Mouse (Mus musculus): ENCODE measurements around the gene 2210010C04Rik. TPM values are rescaled to one million over a fixed set of nuclear protein-coding genes. Genes with fewer than 3 reads are reported as not detected.
"Not testable (repeated sequence)": the region's sequence is repeated elsewhere in the genome, so short reads cannot be mapped to it uniquely, and the experiment has no call there.

Gene 2210010C04Rik
- polyA plus RNA-seq, 1 experiment from 2014 or later, result not detected

DNA sequence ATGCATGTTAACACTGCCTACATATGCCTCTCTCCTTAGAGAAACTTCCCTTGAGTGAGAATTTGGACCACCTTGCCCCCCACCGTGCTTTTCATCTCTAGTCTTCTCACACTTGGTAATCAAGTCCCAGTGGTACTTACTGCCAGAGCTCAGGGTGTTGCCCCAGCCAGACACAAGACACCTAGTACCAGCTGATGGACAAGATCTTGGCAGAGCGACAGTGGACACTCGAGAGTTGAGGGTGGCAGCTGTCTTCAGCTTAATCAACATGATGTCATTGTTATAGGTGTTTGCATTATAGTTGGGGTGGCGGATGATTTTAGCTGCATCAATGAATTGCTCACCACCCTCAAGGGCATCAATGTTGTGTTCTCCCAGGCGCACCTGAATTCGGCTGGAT is 2.5 kb downstream of the 2210010C04Rik start:
- Histone ChIP-seq H3K9me3 (replicated peaks; ENCODE audit: control insufficient read depth, low read length) (no peaks in the 10 kb centered on the region), H3K4me2 (no peak overlapping the region), H3K27me3 (ENCODE audit: control insufficient read depth, insufficient read depth, low read length) (no peaks in the 10 kb centered on the region), H3K9ac (ENCODE audit: low read depth, low read length) (no peak overlapping the region), H3K4me1 (ENCODE audit: control insufficient read depth, insufficient read depth, low read length) (no peaks in the 10 kb centered on the region), H3K4me3 (ENCODE audit: low read depth, low read length) (no peak overlapping the region), H3K36me3 (ENCODE audit: control insufficient read depth, insufficient read depth, low read length) (no peaks in the 10 kb centered on the region), H3K27ac (ENCODE audit: low read depth, low read length) (no peak overlapping the region)
- no peak for ATAC-seq (replicated peaks; ENCODE audit: insufficient number of reproducible peaks, low FRiP score, low TSS enrichment)
- WGBS (ENCODE audit: insufficient replicate concordance), result 74% methylated on average over 6 of the region's 6 CpGs

DNA sequence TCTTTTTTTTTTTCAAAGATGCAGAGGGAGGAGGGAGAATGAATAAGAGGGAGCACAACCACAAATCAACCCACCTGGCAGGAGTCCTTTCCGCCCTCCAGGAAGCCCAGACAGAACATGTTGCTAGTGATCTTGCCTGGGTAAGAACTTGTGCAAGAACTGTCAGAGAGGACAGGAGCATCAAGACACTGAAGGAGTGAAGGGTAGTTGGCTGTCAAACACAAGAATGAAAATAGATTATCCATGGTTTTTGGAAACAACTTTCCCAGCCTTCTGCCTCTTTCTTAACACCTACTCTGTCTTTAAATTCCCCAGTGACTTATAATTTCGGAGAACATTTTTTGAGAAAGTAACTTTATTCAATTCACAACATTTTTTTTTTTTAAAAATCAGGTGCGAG is 3.1 kb downstream of the 2210010C04Rik start:
- Histone ChIP-seq H3K4me1 (ENCODE audit: control insufficient read depth, insufficient read depth, low read length) (no peaks in the 10 kb centered on the region), H3K27me3 (ENCODE audit: control insufficient read depth, insufficient read depth, low read length) (no peaks in the 10 kb centered on the region), H3K36me3 (ENCODE audit: control insufficient read depth, insufficient read depth, low read length) (no peaks in the 10 kb centered on the region), H3K4me2 (no peak overlapping the region), H3K4me3 (ENCODE audit: low read depth, low read length) (no peak overlapping the region), H3K9me3 (replicated peaks; ENCODE audit: control insufficient read depth, low read length) (no peaks in the 10 kb centered on the region), H3K27ac (ENCODE audit: low read depth, low read length) (no peak overlapping the region), H3K9ac (ENCODE audit: low read depth, low read length) (no peak overlapping the region)
- 74% methylated on average over 3 of the region's 3 CpGs for WGBS (ENCODE audit: insufficient replicate concordance)
- ATAC-seq (replicated peaks; ENCODE audit: insufficient number of reproducible peaks, low FRiP score, low TSS enrichment), result no peak

DNA sequence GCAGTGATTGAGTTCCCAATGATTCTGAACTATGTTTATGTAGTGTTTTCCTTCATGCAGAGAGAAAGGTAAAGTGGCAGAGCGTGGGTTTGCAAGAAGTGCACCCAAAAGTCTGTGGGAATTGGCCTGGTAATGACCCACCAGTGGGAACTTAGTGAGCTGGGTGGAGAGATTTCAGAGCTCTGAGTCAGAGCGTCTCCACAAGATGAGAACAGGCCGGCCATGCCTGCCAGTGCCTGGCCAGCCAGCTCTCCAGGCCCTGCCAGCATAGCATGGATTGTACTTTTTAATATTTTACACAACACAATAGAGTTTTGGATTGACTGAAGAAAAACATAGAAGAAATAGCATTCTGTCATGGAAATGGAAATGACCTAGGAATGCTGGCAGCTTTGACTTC is 4.5 kb downstream of the 2210010C04Rik start:
- H3K36me3 ChIP-seq (ENCODE audit: control insufficient read depth, insufficient read depth, low read length), result no peaks in the 10 kb centered on the region
- ATAC-seq (replicated peaks; ENCODE audit: insufficient number of reproducible peaks, low FRiP score, low TSS enrichment), result no peak
- H3K9me3 ChIP-seq (replicated peaks; ENCODE audit: control insufficient read depth, low read length), result no peaks in the 10 kb centered on the region
- 82% methylated on average over 3 of the region's 3 CpGs for WGBS (ENCODE audit: insufficient replicate concordance)
- H3K4me3 ChIP-seq (ENCODE audit: low read depth, low read length), result no peak overlapping the region
- no peak overlapping the region for H3K27ac ChIP-seq (ENCODE audit: low read depth, low read length)
- no peaks in the 10 kb centered on the region for H3K4me1 ChIP-seq (ENCODE audit: control insufficient read depth, insufficient read depth, low read length)
- H3K4me2 ChIP-seq, result no peak overlapping the region
- no peak overlapping the region for H3K9ac ChIP-seq (ENCODE audit: low read depth, low read length)
- H3K27me3 ChIP-seq (ENCODE audit: control insufficient read depth, insufficient read depth, low read length), result no peaks in the 10 kb centered on the region

DNA sequence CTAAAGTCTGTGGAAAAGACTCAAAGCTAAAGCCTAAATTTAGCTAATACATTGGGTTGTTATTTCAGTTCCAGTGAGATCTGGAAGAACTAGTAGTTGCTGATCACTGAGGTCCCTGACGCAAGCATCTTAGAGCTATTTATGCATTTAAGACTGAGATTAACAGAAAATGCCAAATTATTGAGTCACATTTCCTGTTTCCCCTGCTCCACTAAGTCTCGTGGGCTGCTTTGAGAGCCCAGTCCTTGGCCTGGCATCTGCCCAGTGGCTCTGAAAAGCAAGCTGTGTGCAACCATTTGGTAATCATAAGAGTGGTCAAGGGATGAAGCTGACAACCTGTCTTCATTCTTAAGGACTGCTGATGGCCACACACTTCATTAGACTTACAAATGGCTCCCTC is 8.3 kb downstream of the 2210010C04Rik start:
- H3K4me1 ChIP-seq (ENCODE audit: control insufficient read depth, insufficient read depth, low read length), result no peaks in the 10 kb centered on the region
- H3K4me3 ChIP-seq (ENCODE audit: low read depth, low read length), result no peak overlapping the region
- no peak for ATAC-seq (replicated peaks; ENCODE audit: insufficient number of reproducible peaks, low FRiP score, low TSS enrichment)
- H3K9ac ChIP-seq (ENCODE audit: low read depth, low read length), result no peak overlapping the region
- no peak overlapping the region for H3K27ac ChIP-seq (ENCODE audit: low read depth, low read length)
- 33% methylated on average over 2 of the region's 2 CpGs for WGBS (ENCODE audit: insufficient replicate concordance)
- no peaks in the 10 kb centered on the region for H3K27me3 ChIP-seq (ENCODE audit: control insufficient read depth, insufficient read depth, low read length)
- no peak overlapping the region for H3K4me2 ChIP-seq
- H3K9me3 ChIP-seq (replicated peaks; ENCODE audit: control insufficient read depth, low read length), result no peaks in the 10 kb centered on the region
- no peaks in the 10 kb centered on the region for H3K36me3 ChIP-seq (ENCODE audit: control insufficient read depth, insufficient read depth, low read length)

DNA sequence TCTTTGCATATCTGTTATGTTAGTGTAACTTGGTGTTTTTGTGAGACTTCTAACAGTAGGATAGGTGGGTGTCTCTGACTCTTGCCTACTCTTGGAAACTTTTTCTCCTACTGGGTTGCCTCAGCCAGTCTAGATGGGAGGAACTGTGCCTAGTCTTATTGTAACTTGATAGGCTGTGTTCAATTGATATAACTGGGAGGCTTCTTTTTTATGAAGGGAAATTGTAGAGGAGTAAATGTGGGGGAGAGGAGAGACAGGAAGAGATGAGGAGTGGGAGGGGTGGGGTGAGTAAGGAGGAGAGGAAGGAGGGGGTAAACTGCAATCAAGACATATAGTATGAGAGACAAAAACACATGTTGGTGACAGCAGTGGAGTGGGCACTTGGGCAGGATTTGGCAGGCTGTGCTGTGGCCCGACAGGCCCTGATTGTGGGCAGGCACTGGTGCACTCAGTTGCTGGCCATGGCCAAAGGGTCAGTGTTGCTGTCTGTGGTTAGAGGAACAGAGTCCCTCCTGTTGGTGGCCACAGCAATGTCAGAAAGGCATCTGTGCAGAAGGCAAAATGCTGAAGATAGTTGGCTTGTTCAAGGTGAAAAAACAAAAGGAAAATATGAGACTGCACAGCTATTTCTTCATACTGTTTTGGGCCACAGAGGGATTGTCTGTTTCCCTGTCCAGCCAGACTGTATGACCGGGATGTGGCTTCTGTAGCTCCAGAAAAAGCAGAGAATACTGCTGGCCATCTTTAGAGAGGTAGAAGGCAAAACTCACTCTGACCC is 9.2 kb downstream of the 2210010C04Rik start:
- H3K36me3 ChIP-seq (ENCODE audit: control insufficient read depth, insufficient read depth, low read length), result no peaks in the 10 kb centered on the region
- no peaks in the 10 kb centered on the region for H3K9me3 ChIP-seq (replicated peaks; ENCODE audit: control insufficient read depth, low read length)
- ATAC-seq (replicated peaks; ENCODE audit: insufficient number of reproducible peaks, low FRiP score, low TSS enrichment), result no peak
- no peaks in the 10 kb centered on the region for H3K27me3 ChIP-seq (ENCODE audit: control insufficient read depth, insufficient read depth, low read length)
- no peak overlapping the region for H3K4me3 ChIP-seq (ENCODE audit: low read depth, low read length)
- no peak overlapping the region for H3K9ac ChIP-seq (ENCODE audit: low read depth, low read length)
- 64% methylated on average over 2 of the region's 2 CpGs for WGBS (ENCODE audit: insufficient replicate concordance)
- no peak overlapping the region for H3K4me2 ChIP-seq
- H3K27ac ChIP-seq (ENCODE audit: low read depth, low read length), result no peak overlapping the region
- H3K4me1 ChIP-seq (ENCODE audit: control insufficient read depth, insufficient read depth, low read length), result no peaks in the 10 kb centered on the region

- no peak for ATAC-seq (replicated peaks; ENCODE audit: insufficient number of reproducible peaks, low FRiP score, low TSS enrichment)
- no peak overlapping the region for H3K4me2 ChIP-seq
- H3K36me3 ChIP-seq (ENCODE audit: control insufficient read depth, insufficient read depth, low read length), result no peaks in the 10 kb centered on the region
- H3K4me3 ChIP-seq (ENCODE audit: low read depth, low read length), result no peak overlapping the region
- H3K9ac ChIP-seq (ENCODE audit: low read depth, low read length), result no peak overlapping the region
- H3K9me3 ChIP-seq (replicated peaks; ENCODE audit: control insufficient read depth, low read length), result no peaks in the 10 kb centered on the region
- no peaks in the 10 kb centered on the region for H3K4me1 ChIP-seq (ENCODE audit: control insufficient read depth, insufficient read depth, low read length)
- 72% methylated on average over 2 of the region's 2 CpGs for WGBS (ENCODE audit: insufficient replicate concordance)
- H3K27ac ChIP-seq (ENCODE audit: low read depth, low read length), result no peak overlapping the region
- H3K27me3 ChIP-seq (ENCODE audit: control insufficient read depth, insufficient read depth, low read length), result no peaks in the 10 kb centered on the region
Observed at GRCm38 (mm10) chr6:41019140-41019539, 16.2 kb downstream of the 2210010C04Rik start.

GRCm38 (mm10) chr6:41018629-41019028 is 16.7 kb downstream of the 2210010C04Rik start:
- H3K27ac ChIP-seq (ENCODE audit: low read depth, low read length), result no peak overlapping the region
- no peak overlapping the region for H3K9ac ChIP-seq (ENCODE audit: low read depth, low read length)
- no peaks in the 10 kb centered on the region for H3K9me3 ChIP-seq (replicated peaks; ENCODE audit: control insufficient read depth, low read length)
- H3K4me2 ChIP-seq, result no peak overlapping the region
- H3K4me1 ChIP-seq (ENCODE audit: control insufficient read depth, insufficient read depth, low read length), result no peaks in the 10 kb centered on the region
- no peak for ATAC-seq (replicated peaks; ENCODE audit: insufficient number of reproducible peaks, low FRiP score, low TSS enrichment)
- H3K4me3 ChIP-seq (ENCODE audit: low read depth, low read length), result no peak overlapping the region
- 56% methylated on average over 2 of the region's 2 CpGs for WGBS (ENCODE audit: insufficient replicate concordance)
- H3K36me3 ChIP-seq (ENCODE audit: control insufficient read depth, insufficient read depth, low read length), result no peaks in the 10 kb centered on the region
- H3K27me3 ChIP-seq (ENCODE audit: control insufficient read depth, insufficient read depth, low read length), result no peaks in the 10 kb centered on the region

DNA sequence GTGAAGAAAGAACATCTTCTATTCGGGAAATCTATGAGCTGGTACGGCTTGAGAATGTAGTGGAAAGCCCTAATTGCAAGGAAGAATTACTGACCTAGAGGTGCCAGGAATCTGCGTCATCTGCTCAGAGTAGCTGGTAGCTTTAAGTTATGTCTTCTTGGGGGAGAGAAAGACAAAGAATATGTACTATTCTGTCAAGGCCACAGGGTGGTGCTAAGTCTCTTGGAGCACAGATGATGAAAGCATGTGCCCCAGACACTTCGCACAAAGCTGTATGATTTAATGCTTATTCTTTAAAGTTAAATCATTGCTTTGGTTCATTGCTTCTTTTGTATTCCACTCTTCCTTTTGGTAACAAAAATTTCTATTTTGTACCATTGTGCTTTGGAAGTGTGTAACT is 20.2 kb downstream of the 2210010C04Rik start:
- Histone ChIP-seq H3K27ac (ENCODE audit: low read depth, low read length) (no peak overlapping the region), H3K9me3 (replicated peaks; ENCODE audit: control insufficient read depth, low read length) (no peaks in the 10 kb centered on the region), H3K27me3 (ENCODE audit: control insufficient read depth, insufficient read depth, low read length) (no peaks in the 10 kb centered on the region), H3K9ac (ENCODE audit: low read depth, low read length) (no peak overlapping the region), H3K4me1 (ENCODE audit: control insufficient read depth, insufficient read depth, low read length) (no peaks in the 10 kb centered on the region), H3K4me3 (ENCODE audit: low read depth, low read length) (no peak overlapping the region), H3K36me3 (ENCODE audit: control insufficient read depth, insufficient read depth, low read length) (no peaks in the 10 kb centered on the region), H3K4me2 (no peak overlapping the region)
- no peak for ATAC-seq (replicated peaks; ENCODE audit: insufficient number of reproducible peaks, low FRiP score, low TSS enrichment)
- 77% methylated on average over 4 of the region's 4 CpGs for WGBS (ENCODE audit: insufficient replicate concordance)

GRCm38 (mm10) chr6:40999379-40999778 is 35.9 kb downstream of the 2210010C04Rik start, which contains the start of gene Gm2663:
TSS of gene Gm2663 (minus strand) at chr6:40999479.
- not testable (repeated sequence) for H3K36me3 ChIP-seq (ENCODE audit: control insufficient read depth, insufficient read depth, low read length); H3K4me1 ChIP-seq (ENCODE audit: control insufficient read depth, insufficient read depth, low read length); H3K9ac ChIP-seq (ENCODE audit: low read depth, low read length); H3K4me2 ChIP-seq; H3K4me3 ChIP-seq (ENCODE audit: low read depth, low read length); ATAC-seq (replicated peaks; ENCODE audit: insufficient number of reproducible peaks, low FRiP score, low TSS enrichment); H3K27ac ChIP-seq (ENCODE audit: low read depth, low read length); H3K27me3 ChIP-seq (ENCODE audit: control insufficient read depth, insufficient read depth, low read length); H3K9me3 ChIP-seq (replicated peaks; ENCODE audit: control insufficient read depth, low read length)
